Mouse (Mus musculus): ENCODE measurements around the gene Anxa9.
"Not testable (repeated sequence)": the region's sequence is repeated elsewhere in the genome, so short reads cannot be mapped to it uniquely, and the experiment has no call there.

GRCm38 (mm10) chr3:95343356-95344000 lies 36.5 kb upstream of the Anxa9 start:
- TF ChIP-seq CTCF (IDR thresholded peaks at IDR 0.05; ENCODE audit: borderline replicate concordance, control insufficient read depth, extremely low read depth, insufficient read depth, low read length, poor library complexity); POLR2A (IDR thresholded peaks at IDR 0.05; ENCODE audit: control insufficient read depth, extremely low read depth, insufficient read depth, low read length, poor library complexity): not testable (repeated sequence)
